Mouse (Mus musculus): ENCODE results near the gene Manf. TPM values are rescaled to one million over a fixed set of nuclear protein-coding genes. Genes with fewer than 3 reads are reported as not detected.
A peak's percentile ranks its signal among the peaks of the same experiment; 100 is the strongest.

Gene Manf
- total and polyA plus RNA-seq, 2 experiments, result 74.6 to 78.2 TPM

DNA sequence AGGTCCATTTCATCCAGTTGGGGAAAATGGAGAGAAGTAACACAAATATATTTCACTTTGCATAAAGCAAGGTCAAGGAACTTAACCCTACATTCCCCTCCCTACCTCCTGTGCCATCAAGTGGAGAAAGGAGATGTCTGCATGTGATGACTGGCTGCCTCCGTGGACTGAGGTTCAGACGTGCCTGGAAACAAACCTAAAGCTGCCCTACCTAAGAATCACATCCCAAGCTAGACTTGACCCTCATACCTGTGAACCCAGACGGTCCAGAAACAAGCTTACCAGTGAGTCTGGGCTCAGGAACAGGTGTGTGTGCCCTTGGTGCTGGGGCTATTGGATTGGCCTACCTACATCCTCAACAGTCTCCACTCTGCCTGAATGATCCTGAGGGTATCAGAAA is 1.5 kb upstream of the Manf start:
- WGBS, result 73% methylated on average over 3 of the region's 3 CpGs

DNA sequence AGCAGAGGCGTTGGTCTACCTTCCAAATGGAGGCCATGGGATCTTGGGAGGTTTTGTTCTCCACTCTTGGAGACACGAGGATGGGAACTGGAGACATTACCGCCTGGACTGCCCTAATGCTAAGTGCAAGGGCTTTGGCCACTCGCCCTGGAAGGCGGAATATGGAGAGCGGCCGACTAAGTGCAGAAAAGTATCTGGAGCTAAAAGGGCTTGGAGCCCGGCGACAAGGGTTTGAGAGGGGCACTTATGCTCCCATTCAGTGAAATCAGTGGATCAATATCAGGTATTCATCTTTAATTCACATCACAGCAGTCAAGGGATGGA is 735 bp upstream of the Manf start:
- peak overlapping the region; percentile 72 for H3K4me3 ChIP-seq (ENCODE audit: insufficient read depth, low read depth, low read length)
- H3K4me1 ChIP-seq (ENCODE audit: control insufficient read depth, insufficient read depth, low read length), result peaks cover 22% of the 10 kb centered on the region
- peaks cover 24% of the 10 kb centered on the region for H3K36me3 ChIP-seq (ENCODE audit: control insufficient read depth, insufficient read depth, low read length)
- no peak for TF ChIP-seq CTCF (IDR thresholded peaks at IDR 0.05; ENCODE audit: low read depth, low read length)
- no peak for TF ChIP-seq POLR2A (IDR thresholded peaks at IDR 0.05; ENCODE audit: extremely low read depth, insufficient read depth, low read length)
- H3K27me3 ChIP-seq (ENCODE audit: control insufficient read depth, insufficient read depth, low read length), result no peaks in the 10 kb centered on the region
- H3K9ac ChIP-seq (ENCODE audit: low read depth, low read length), result peak overlapping the region; percentile 74
- DNase-seq (ENCODE audit: extremely low read depth, low read depth, low spot score), result no peak
- peak overlapping the region; percentile 89 for H3K27ac ChIP-seq (replicated peaks; ENCODE audit: insufficient read depth, low read depth, low read length)
- WGBS, result 0% methylated on average over 9 of the region's 9 CpGs
- H3K79me2 ChIP-seq (ENCODE audit: control insufficient read depth, insufficient read depth, low read length), result peaks cover 6% of the 10 kb centered on the region; the same call in 1 of the 2 replicates

More for the DNA sequence above, 1.5 kb upstream of the Manf start:
- H3K4me1 ChIP-seq (ENCODE audit: control insufficient read depth, insufficient read depth, low read length), result peaks cover 19% of the 10 kb centered on the region
- no peak for DNase-seq (ENCODE audit: extremely low read depth, low read depth, low spot score)
- H3K36me3 ChIP-seq (ENCODE audit: control insufficient read depth, insufficient read depth, low read length), result peaks cover 20% of the 10 kb centered on the region
- no peak overlapping the region for H3K9ac ChIP-seq (ENCODE audit: low read depth, low read length)
- H3K27me3 ChIP-seq (ENCODE audit: control insufficient read depth, insufficient read depth, low read length), result no peaks in the 10 kb centered on the region
- no peak overlapping the region for H3K4me3 ChIP-seq (ENCODE audit: insufficient read depth, low read depth, low read length)
- no peak for TF ChIP-seq CTCF (IDR thresholded peaks at IDR 0.05; ENCODE audit: low read depth, low read length)
- H3K27ac ChIP-seq (replicated peaks; ENCODE audit: insufficient read depth, low read depth, low read length), result no peak overlapping the region
- H3K79me2 ChIP-seq (ENCODE audit: control insufficient read depth, insufficient read depth, low read length), result peaks cover 6% of the 10 kb centered on the region; the same call in 1 of the 2 replicates

DNA sequence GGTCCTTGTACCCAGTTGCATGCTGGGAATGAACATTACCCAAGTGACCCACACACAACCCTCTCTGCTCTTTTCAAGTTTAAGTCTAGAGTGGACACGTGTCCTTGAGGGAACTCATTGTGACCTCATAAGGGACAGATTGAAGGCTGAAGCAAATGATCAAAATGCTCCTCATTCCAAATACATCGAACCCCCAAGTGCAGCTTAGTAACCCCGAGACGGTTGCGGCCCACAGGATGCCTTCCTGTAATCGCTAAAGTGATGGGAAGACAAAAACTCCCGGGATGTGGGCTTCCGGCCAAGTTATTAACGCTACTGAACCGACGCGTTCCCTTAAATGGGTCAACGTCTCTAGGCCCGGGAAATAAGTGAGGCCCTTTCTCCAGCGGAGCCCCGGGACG is 438 bp downstream of the Manf start:
- WGBS, result under 1% methylated on average over 17 of the region's 17 CpGs
- peaks cover 24% of the 10 kb centered on the region for H3K4me1 ChIP-seq (ENCODE audit: control insufficient read depth, insufficient read depth, low read length)
- peak; percentile 36 for DNase-seq (ENCODE audit: extremely low read depth, low read depth, low spot score)

DNA sequence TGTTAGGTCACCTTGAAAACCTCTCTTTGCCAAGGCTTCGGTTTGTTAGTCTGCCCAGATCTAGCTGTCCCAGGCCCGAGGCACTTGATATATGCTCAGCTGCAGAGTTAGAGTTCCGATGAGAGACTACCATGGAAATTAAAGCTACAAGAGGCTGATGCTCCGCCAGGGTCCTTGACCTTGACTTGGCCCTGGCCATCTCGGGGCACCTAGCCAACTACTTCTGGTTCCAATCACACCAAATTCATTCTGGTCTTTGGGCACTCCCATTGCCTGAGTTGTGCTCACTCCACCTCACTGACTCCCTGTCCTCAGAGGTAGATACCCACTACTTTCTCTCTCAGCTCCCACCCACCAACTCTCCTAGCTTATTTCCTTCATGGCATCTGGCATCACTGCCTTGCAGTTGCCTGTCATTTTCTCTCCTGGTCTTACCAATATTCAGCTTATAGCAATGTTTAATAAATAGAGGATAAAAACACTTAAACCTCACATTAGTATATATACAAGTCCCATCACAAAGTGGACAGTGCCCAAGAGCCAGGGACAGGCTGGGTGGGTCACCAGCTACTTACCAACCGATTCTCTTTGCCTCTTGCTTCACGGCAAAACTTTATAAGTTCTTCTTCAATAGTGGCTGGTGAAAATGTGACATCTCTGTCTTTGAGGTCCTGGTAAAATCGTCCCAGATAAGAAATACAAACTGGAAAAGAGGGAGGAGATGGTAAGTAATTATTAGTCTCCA is 1.1 kb downstream of the Manf start:
- peak; percentile 63 for DNase-seq (ENCODE audit: extremely low read depth, low read depth, low spot score)
- TF ChIP-seq CTCF (IDR thresholded peaks at IDR 0.05; ENCODE audit: low read depth, low read length), result no peak
- TF ChIP-seq POLR2A (IDR thresholded peaks at IDR 0.05; ENCODE audit: extremely low read depth, insufficient read depth, low read length), result no peak
- Histone ChIP-seq H3K9ac (ENCODE audit: low read depth, low read length) (peak overlapping the region; percentile 18; the same call in 1 of the 2 replicates), H3K27me3 (ENCODE audit: control insufficient read depth, insufficient read depth, low read length) (no peaks in the 10 kb centered on the region), H3K4me1 (ENCODE audit: control insufficient read depth, insufficient read depth, low read length) (peaks cover 26% of the 10 kb centered on the region), H3K27ac (replicated peaks; ENCODE audit: insufficient read depth, low read depth, low read length) (peak overlapping the region; percentile 9; the same call in 1 of the 2 replicates), H3K36me3 (ENCODE audit: control insufficient read depth, insufficient read depth, low read length) (peaks cover 24% of the 10 kb centered on the region), H3K4me3 (ENCODE audit: insufficient read depth, low read depth, low read length) (peak overlapping the region; percentile 89; the same call in 1 of the 2 replicates), H3K79me2 (ENCODE audit: control insufficient read depth, insufficient read depth, low read length) (peaks cover 13% of the 10 kb centered on the region)
- WGBS, result 12% methylated on average over 8 of the region's 8 CpGs

More for the DNA sequence above, 438 bp downstream of the Manf start:
- peaks cover 24% of the 10 kb centered on the region for H3K36me3 ChIP-seq (ENCODE audit: control insufficient read depth, insufficient read depth, low read length)
- H3K27me3 ChIP-seq (ENCODE audit: control insufficient read depth, insufficient read depth, low read length), result no peaks in the 10 kb centered on the region
- no peak for TF ChIP-seq POLR2A (IDR thresholded peaks at IDR 0.05; ENCODE audit: extremely low read depth, insufficient read depth, low read length)
- H3K27ac ChIP-seq (replicated peaks; ENCODE audit: insufficient read depth, low read depth, low read length), result peak overlapping the region; percentile 85
- H3K79me2 ChIP-seq (ENCODE audit: control insufficient read depth, insufficient read depth, low read length), result peaks cover 6% of the 10 kb centered on the region; the same call in 1 of the 2 replicates
- H3K4me3 ChIP-seq (ENCODE audit: insufficient read depth, low read depth, low read length), result peak overlapping the region; percentile 89
- H3K9ac ChIP-seq (ENCODE audit: low read depth, low read length), result peak overlapping the region; percentile 95

DNA sequence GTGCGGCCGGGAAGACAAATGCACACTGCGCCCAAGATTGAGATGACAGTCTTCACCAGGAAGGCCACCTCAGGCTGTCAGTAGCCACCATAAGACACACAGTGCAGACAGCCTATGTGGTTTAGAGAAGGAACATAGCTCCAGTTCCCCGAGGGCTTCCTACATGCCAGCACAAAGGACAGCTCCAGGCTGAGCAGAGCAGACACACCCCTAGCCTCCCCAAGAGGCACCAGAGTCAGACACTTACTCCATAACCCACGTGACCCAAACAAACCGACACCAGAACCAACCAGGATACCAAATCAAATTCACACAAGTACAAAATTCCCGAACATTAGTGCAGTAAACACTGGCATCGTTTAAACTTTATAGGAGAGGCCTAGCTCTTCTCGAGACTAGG is 2.5 kb downstream of the Manf start:
- no peak overlapping the region for H3K27ac ChIP-seq (replicated peaks; ENCODE audit: insufficient read depth, low read depth, low read length)
- 72% methylated on average over 9 of the region's 9 CpGs for WGBS
- H3K79me2 ChIP-seq (ENCODE audit: control insufficient read depth, insufficient read depth, low read length), result peaks cover 23% of the 10 kb centered on the region
- peaks cover 24% of the 10 kb centered on the region for H3K36me3 ChIP-seq (ENCODE audit: control insufficient read depth, insufficient read depth, low read length)
- TF ChIP-seq CTCF (IDR thresholded peaks at IDR 0.05; ENCODE audit: low read depth, low read length) (no peak), POLR2A (IDR thresholded peaks at IDR 0.05; ENCODE audit: extremely low read depth, insufficient read depth, low read length) (no peak)
- no peak for DNase-seq (ENCODE audit: extremely low read depth, low read depth, low spot score)
- H3K9ac ChIP-seq (ENCODE audit: low read depth, low read length), result no peak overlapping the region
- peaks cover 30% of the 10 kb centered on the region for H3K4me1 ChIP-seq (ENCODE audit: control insufficient read depth, insufficient read depth, low read length)
- H3K4me3 ChIP-seq (ENCODE audit: insufficient read depth, low read depth, low read length), result no peak overlapping the region
- H3K27me3 ChIP-seq (ENCODE audit: control insufficient read depth, insufficient read depth, low read length), result no peaks in the 10 kb centered on the region

DNA sequence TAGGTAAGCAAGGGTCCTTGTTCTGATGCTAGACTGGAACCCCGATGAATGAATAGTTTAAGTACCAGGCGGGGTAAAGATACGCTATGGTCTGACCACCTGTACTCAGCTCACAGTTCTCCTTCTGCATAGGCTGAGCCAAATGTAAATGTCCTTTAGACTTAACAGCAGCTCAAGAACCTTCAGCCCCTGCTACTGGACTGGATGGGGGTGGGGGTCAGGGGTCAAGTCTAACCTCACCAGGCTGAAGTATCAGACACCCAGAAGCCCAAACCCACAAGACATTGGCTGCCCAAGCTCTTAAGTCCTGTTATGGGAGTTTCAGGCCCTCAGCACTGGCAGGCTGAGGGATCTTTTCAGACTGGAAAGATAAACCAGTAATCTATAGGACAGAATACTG is 3.4 kb downstream of the Manf start:
- no peaks in the 10 kb centered on the region for H3K27me3 ChIP-seq (ENCODE audit: control insufficient read depth, insufficient read depth, low read length)
- H3K4me3 ChIP-seq (ENCODE audit: insufficient read depth, low read depth, low read length), result no peak overlapping the region
- no peak for DNase-seq (ENCODE audit: extremely low read depth, low read depth, low spot score)
- H3K79me2 ChIP-seq (ENCODE audit: control insufficient read depth, insufficient read depth, low read length), result peaks cover 23% of the 10 kb centered on the region
- TF ChIP-seq CTCF (IDR thresholded peaks at IDR 0.05; ENCODE audit: low read depth, low read length), result no peak
- TF ChIP-seq POLR2A (IDR thresholded peaks at IDR 0.05; ENCODE audit: extremely low read depth, insufficient read depth, low read length), result no peak
- H3K9ac ChIP-seq (ENCODE audit: low read depth, low read length), result no peak overlapping the region
- peaks cover 24% of the 10 kb centered on the region for H3K36me3 ChIP-seq (ENCODE audit: control insufficient read depth, insufficient read depth, low read length)
- no peak overlapping the region for H3K27ac ChIP-seq (replicated peaks; ENCODE audit: insufficient read depth, low read depth, low read length)
- 94% methylated on average over 3 of the region's 3 CpGs for WGBS
- peaks cover 27% of the 10 kb centered on the region for H3K4me1 ChIP-seq (ENCODE audit: control insufficient read depth, insufficient read depth, low read length)
